Mouse (Mus musculus): ENCODE results near the gene Atp6v1b1. TPM values are rescaled to one million over a fixed set of nuclear protein-coding genes. Genes with fewer than 3 reads are reported as not detected.

Atp6v1b1 gene
- polyA plus RNA-seq, 1 experiment = not detected

DNA sequence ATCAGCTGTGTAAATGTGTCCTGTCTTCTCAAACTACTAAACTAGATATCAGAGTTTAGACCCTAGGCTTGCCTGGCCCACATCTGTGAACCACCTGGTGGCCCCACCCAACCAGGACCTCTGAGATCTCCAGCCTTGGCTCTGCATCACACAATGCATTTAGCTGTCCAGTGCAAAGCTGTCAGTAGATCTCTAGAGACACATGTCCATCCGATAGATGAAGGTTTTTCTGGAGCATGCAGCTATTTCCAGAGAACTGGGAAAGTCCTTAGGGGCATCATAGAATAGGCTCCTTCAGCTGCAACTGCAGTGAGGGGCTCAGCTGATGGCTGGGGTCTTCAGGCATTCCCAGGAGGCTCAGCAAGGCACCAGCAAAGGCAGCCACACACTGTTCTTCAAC is 38.5 kb upstream of the Atp6v1b1 start:
- Histone ChIP-seq H3K27ac (ENCODE audit: insufficient read depth, low read depth, low read length) (no peak overlapping the region), H3K4me1 (ENCODE audit: control insufficient read depth, insufficient read depth, low read length) (no peaks in the 10 kb centered on the region), H3K4me3 (ENCODE audit: insufficient read depth, low read length) (no peak overlapping the region)
- no peak for TF ChIP-seq POLR2A (IDR thresholded peaks at IDR 0.05; ENCODE audit: borderline replicate concordance, low read depth, low read length)
- TF ChIP-seq CTCF (IDR thresholded peaks at IDR 0.05; ENCODE audit: low read depth, low read length) = no peak

DNA sequence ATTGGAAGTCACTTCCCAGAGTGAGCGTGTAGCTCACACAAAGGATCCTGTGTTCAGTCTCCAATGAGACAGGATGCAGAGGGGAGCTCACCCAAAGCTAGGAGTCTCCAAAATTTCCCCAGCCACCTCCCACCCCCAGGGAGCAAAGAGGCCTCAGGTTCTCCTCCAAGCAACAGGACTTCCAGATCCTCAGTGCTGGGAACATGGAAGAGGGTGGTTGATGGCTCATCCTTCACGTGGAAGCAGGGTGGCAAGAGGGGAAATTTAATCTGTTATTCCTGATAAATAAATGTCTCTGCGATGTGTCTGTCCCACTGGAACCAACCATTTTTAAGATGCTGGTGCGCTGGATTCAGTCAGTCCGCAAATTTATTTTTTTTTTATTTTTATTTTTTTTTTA is 38.1 kb upstream of the Atp6v1b1 start:
- H3K4me3 ChIP-seq (ENCODE audit: insufficient read depth, low read length) = no peak overlapping the region
- H3K27ac ChIP-seq (ENCODE audit: insufficient read depth, low read depth, low read length) = no peak overlapping the region
- TF ChIP-seq CTCF (IDR thresholded peaks at IDR 0.05; ENCODE audit: low read depth, low read length) (no peak), POLR2A (IDR thresholded peaks at IDR 0.05; ENCODE audit: borderline replicate concordance, low read depth, low read length) (no peak)
- H3K4me1 ChIP-seq (ENCODE audit: control insufficient read depth, insufficient read depth, low read length) = no peaks in the 10 kb centered on the region

DNA sequence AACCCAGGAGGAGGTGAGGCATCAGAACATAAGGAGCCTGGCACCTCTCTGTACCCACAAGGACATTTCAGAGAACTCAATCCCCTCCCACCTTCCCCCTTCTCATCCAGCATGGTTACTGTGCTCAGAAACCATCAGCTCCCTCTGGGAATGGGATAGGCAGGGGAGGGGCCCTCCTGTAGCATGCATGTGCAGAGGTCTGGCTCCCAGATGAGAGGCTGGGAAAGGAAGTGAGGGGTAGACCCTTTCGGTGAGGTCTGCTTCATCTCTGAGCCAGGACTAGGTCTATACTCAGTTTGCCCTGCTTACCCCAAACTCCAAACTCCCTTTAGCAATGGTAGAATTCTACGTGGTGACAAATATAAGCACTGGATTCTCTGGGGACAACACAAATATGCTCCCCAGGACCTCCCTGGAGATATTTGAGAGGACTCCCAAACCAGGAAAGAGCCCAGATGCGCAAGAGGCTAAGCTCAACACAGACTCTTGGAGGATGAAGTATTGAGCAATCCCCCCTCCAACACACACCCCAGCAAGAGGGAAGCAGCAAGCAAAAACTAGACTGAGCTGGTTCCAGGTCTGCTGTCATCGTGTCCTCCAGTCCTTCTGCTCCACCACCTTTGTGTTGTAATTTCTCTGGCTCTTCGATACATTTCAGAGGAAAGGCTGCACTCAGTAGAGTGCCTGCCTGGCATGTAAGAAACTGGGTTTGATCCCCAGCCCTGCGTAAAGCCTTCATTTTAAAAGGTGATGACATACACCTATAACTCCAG is 34.9 kb upstream of the Atp6v1b1 start:
- Histone ChIP-seq H3K4me1 (ENCODE audit: control insufficient read depth, insufficient read depth, low read length) (no peaks in the 10 kb centered on the region), H3K4me3 (ENCODE audit: insufficient read depth, low read length) (no peak overlapping the region), H3K27ac (ENCODE audit: insufficient read depth, low read depth, low read length) (no peak overlapping the region)
- no peak for TF ChIP-seq CTCF (IDR thresholded peaks at IDR 0.05; ENCODE audit: low read depth, low read length)
- TF ChIP-seq POLR2A (IDR thresholded peaks at IDR 0.05; ENCODE audit: borderline replicate concordance, low read depth, low read length) = no peak

DNA sequence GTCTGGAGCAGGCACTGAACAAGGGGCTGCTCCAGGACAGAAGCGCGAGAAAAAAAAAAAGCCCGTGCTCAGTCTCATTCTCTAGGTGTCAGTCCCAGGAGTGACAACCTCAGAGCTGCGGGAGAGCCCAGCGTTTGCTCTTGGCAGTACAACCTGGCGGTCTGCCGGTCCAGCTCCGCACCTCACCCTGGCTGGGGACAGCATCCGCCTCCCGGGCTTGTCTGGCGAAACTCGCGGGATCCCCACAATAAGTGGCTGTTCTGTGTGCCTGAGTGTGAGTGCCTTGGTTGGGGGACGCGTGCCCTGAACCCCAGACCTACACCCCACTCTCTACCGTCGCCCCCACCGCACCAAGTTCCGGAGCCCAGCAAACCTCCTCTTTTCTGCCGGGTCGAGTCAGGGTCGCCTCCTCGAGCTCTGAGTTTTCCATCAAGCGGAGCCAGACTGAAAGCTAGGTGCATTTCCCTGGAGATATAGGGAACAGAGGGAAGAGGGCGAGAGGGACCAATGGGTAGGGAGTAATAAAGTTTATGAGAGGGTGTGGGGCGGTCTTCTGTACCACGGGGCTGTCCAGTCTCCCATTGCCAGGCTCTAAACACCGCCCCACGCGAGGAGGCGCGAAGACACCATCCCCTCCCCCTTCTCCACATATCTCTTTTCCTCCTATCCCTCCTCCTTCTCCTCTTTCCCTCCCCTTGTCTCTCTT is 32.3 kb upstream of the Atp6v1b1 start:
- no peaks in the 10 kb centered on the region for H3K4me1 ChIP-seq (ENCODE audit: control insufficient read depth, insufficient read depth, low read length)
- H3K27ac ChIP-seq (ENCODE audit: insufficient read depth, low read depth, low read length) = no peak overlapping the region
- no peak for TF ChIP-seq POLR2A (IDR thresholded peaks at IDR 0.05; ENCODE audit: borderline replicate concordance, low read depth, low read length)
- TF ChIP-seq CTCF (IDR thresholded peaks at IDR 0.05; ENCODE audit: low read depth, low read length) = no peak
- H3K4me3 ChIP-seq (ENCODE audit: insufficient read depth, low read length) = peak overlapping the region; percentile 35

DNA sequence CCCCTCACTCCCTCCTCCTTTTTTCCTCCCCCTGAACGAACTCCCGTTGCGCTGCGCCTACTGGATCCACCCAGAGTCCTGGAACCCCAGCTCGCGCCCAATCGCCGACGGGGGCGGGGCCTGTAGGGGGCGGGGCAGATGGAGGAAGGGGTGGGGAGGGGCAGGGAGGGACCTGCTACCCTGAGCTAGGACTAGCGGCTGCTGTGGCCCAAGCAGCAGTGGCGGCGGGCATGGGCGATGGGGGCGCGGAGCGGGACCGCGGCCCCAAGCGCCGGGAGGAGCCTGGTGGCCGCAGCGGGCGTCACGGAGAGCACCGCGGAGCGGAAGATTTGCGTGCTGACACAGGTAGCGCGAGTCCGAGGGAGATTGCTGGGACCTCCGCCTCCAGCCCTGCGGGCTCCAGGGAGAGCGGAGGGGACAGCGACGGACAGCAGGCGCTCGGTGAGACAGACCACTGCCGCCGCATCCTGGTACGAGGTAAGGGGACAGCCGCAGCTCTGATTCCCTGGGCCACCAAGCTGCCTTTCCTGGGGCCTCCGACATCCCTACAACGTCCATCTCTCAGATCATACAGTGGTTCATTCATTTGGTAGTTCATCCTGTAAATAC is 31.6 kb upstream of the Atp6v1b1 start, which contains the start of gene Vax2:
Vax2 (plus strand) TSS at position 198 of the 609 bp plus-strand sequence.
- Histone ChIP-seq H3K4me1 (ENCODE audit: control insufficient read depth, insufficient read depth, low read length) (no peaks in the 10 kb centered on the region), H3K27ac (ENCODE audit: insufficient read depth, low read depth, low read length) (no peak within 1 kb of the TSS), H3K4me3 (ENCODE audit: insufficient read depth, low read length) (peak within 1 kb of the TSS; percentile 35)
- TF ChIP-seq POLR2A (IDR thresholded peaks at IDR 0.05; ENCODE audit: borderline replicate concordance, low read depth, low read length) (no peak), CTCF (IDR thresholded peaks at IDR 0.05; ENCODE audit: low read depth, low read length) (no peak)

DNA sequence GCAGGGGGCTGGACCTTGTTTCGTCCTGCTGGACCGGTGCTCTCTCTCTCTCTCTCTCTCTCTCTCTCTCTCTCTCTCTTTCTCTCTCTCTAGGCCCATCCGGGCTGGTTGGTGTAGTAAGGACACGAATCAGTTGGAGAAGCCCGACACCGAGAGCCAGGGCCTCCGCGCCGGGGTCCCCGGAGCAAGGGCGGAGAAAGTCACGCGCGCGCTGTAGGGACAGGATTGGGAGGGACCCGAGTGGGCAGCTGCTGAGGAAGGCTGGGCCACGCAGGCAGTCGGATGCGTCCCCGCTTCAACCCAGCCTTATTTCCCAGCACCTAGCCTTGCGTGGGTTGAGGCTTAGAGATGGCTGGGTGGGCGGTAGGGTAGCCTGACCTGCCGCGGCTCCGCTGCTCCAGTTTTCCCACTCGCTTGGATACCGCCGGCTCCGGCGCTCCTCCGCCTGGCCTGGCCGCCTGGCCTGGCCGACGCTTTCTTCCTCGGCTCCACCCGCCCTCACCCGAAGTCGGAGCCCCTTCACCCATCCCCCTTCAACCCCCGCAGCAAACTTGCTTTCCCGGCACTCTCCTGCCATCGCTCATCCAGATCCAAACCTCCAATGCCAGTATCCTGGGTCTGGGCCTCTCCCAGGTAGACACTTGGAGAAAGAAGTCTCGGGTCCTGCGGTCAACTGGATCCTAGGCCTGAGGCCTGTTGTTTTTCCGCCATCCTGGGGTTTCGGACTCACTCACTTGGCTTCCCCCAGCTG is 30.9 kb upstream of the Atp6v1b1 start:
- Histone ChIP-seq H3K4me3 (ENCODE audit: insufficient read depth, low read length) (0 out of 2 replicates have a peak overlapping the region, but pooled peaks have one; percentile 30), H3K27ac (ENCODE audit: insufficient read depth, low read depth, low read length) (no peak overlapping the region), H3K4me1 (ENCODE audit: control insufficient read depth, insufficient read depth, low read length) (no peaks in the 10 kb centered on the region)
- TF ChIP-seq CTCF (IDR thresholded peaks at IDR 0.05; ENCODE audit: low read depth, low read length) (no peak), POLR2A (IDR thresholded peaks at IDR 0.05; ENCODE audit: borderline replicate concordance, low read depth, low read length) (no peak)

DNA sequence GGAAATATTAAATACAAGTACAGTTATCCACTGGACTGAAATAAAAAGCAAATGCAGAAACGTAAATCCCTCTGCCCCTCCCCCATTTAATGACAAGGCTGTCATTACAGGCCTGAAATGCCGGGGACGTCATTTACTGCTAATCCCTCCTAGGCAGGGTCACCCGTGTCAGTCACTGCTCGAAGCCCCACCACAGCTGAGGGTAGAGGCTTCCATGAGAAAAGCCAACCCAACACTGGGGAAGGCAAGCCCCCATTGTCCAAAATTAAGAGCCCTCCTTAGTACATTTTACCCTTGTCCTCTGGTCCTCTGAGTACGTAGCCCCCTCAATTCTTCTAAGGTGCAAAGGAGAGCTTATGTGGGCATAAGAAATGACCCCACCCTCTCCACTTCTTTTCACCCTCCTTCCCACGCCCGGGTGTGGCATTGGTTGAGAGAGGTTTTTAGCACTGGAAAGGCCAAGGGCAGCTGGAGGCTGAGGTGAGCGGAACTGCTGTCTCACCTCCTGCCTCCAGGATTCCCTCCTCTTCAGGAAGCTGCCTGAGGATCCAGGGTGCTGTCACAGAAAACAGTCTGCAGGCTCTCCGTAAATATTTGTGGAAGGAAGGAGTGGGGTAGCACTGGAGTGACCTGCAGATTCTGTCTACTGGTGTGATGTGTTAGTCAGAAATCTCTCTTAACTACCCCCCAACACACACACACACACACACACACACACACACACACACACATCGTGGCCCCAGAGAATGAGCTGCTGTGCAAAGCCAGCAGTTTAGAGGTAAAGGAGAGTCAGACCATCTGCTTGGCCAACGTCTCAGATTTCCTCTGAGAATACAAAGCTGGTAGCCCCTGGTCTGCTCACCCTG is 29.3 kb upstream of the Atp6v1b1 start:
- TF ChIP-seq POLR2A (IDR thresholded peaks at IDR 0.05; ENCODE audit: borderline replicate concordance, low read depth, low read length) (no peak), CTCF (IDR thresholded peaks at IDR 0.05; ENCODE audit: low read depth, low read length) (no peak)
- H3K4me3 ChIP-seq (ENCODE audit: insufficient read depth, low read length) = no peak overlapping the region
- H3K4me1 ChIP-seq (ENCODE audit: control insufficient read depth, insufficient read depth, low read length) = no peaks in the 10 kb centered on the region
- no peak overlapping the region for H3K27ac ChIP-seq (ENCODE audit: insufficient read depth, low read depth, low read length)

DNA sequence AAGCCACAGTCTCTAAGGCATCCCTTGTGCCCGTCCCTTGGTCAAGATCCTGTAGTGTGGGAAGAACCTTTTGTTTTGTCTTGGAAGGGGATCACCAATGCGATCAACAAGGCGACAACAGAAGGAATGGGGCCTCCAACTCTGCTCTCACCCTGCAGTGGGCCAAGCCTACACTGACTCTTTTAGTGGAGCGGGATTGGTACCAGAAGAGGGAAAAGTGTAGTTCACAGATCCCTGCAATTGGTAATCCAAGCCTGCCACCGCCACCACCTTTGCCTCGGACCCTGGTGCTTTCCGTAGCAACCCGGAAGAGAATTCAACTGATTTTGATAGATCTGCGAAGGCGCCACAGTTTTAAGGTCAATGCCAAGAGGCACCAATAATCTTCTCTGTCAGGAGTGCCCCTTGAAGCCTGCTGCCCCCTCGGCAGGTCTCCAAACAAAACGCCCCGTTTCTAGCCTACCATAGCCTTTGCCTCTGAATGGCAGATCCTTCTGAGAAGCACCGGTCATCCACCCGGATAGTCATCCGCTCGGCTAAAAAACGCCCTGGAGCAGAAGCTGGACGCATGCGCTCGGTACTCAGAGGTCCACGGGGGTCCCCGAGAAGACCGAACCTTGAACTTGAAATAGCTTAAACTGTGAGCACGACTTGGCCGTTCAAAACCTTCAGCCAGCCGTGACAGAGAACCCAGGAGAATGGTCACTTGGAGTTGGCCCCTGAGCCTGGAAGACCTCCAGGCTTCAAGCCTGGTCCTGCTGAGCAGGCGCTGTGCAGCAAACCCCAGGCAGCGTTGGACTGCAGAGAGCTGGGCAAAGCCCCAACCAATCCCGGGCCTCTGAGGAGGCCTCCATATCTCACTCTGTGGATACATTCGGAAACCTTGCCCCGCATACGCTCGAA is 28.3 kb upstream of the Atp6v1b1 start:
- Histone ChIP-seq H3K27ac (ENCODE audit: insufficient read depth, low read depth, low read length) (no peak overlapping the region), H3K4me1 (ENCODE audit: control insufficient read depth, insufficient read depth, low read length) (no peaks in the 10 kb centered on the region), H3K4me3 (ENCODE audit: insufficient read depth, low read length) (no peak overlapping the region)
- no peak for TF ChIP-seq POLR2A (IDR thresholded peaks at IDR 0.05; ENCODE audit: borderline replicate concordance, low read depth, low read length)
- TF ChIP-seq CTCF (IDR thresholded peaks at IDR 0.05; ENCODE audit: low read depth, low read length) = no peak

All from bone marrow macrophage, adult 2 months (primary cell).